Mouse (Mus musculus): Measurements from ENCODE around the gene Mbtps1. TPM values are rescaled to one million over a fixed set of nuclear protein-coding genes. Genes with fewer than 3 reads are reported as not detected.

Gene Mbtps1
- 21.2 and 25.1 TPM in 2 replicates for polyA plus RNA-seq (2012; rRNA removed)

DNA sequence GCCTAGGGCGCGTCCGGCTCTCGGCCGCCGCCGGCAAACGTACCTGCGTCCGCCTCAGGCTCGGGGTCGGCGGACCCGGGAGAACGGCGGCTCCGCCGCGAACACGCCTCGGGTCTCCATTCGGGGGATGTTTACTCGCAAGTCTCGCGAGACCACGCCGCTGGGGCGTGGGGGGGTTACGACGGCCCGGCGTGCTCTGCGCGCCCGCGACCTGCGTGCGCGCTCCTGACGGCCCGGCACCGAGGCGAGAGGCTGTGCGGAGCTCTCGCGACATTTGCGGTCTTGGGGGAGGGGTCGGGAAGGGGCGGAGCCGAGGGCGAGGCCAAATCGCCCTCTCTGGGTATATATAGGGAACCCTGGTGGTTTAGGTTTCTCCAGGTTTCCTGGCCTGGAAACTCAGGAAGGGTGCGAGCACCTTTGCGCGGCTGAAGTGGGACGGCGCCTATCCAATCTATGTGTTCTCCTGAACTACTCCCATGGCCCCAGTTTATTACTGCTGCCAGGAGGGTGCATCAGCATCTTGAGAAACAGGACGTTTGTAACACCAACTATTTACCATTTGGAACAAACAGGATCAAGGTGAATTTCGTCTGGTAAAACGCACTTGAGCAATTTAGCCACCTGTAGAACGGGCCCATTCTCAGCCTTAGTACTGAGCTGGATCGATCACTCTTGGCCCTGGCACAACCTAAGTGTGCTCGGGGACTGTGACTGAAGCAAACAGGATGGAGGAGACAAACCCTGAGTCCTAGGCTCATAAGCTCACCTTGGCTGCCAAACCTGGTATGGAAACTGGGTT, at the start of gene Mbtps1:
Gene Mbtps1, minus strand, starts transcription at position 133 of the 799 bp plus-strand sequence.

DNA sequence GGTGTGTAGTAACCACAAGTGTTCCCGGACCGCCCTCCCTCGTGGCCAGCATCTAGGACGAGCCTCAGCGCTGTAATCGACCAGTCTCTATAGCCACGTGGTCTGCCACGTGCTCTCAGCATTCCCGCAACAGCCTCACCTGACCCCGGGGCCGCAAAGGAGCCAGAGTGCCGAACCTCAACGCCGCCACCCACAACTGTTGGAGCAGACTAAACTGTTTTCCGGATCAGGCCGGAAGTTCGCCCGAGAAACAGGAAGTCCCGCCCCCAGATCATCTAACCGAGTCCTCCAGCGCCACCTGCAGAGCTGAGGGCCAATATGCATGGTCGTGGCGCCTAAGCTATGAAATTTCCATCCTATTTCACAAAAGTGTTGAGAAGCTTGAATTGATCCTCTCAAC, 46.5 kb upstream of the Mbtps1 start, which contains the start of gene Taf1c:
Gene Taf1c, minus strand, starts transcription at position 227 of the 400 bp plus-strand sequence.

GRCm38 (mm10) chr8:119574437-119575365, 16.2 kb upstream of the Mbtps1 start, which contains the start of the genes Hsdl1 and Dnaaf1:
Gene Hsdl1, minus strand, starts transcription at chr8:119575183.
Gene Dnaaf1, plus strand, starts transcription at chr8:119575235.

DNA sequence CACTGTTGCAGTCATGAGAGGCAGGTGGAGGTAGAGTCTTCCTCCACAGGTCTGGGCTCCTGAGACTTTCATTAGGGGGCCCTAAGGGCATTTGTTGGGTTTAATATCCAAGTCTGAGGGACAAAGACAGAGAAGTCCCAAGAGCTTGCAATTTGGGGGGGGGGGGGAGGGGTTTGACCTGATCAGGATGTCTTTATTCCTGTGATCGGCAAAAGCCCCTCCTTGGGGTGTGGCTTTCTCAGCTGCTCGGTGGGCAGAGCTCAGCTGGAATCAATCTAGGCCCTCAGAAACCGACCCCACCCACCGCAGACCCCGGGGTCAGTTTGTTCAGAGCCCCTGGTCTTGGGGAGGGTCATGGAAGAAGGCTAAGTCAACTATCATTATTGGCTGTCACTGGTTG, 56.9 kb downstream of the Mbtps1 start, which contains the start of gene Slc38a8:
Gene Slc38a8, minus strand, starts transcription at position 101 of the 400 bp plus-strand sequence.

Other genes with a start within 250 kb of the Mbtps1 start
- 54.2 and 57.4 TPM in 2 replicates for gene Hsbp1, start 214.2 kb downstream of the Mbtps1 start, polyA plus RNA-seq (2012; rRNA removed)
- gene Mlycd, start 163.9 kb downstream of the Mbtps1 start, polyA plus RNA-seq (2012; rRNA removed), result 5.1 and 5.6 TPM in 2 replicates
- 15.8 and 17.9 TPM in 2 replicates for gene Osgin1, start 124.6 kb downstream of the Mbtps1 start, polyA plus RNA-seq (2012; rRNA removed)
- 0.05 TPM in 2 replicates for gene Necab2, start 112.0 kb downstream of the Mbtps1 start, polyA plus RNA-seq (2012; rRNA removed)
- gene Slc38a8, start 57.0 kb downstream of the Mbtps1 start, polyA plus RNA-seq (2012; rRNA removed), result 0.01 TPM in 1 of 2 replicates, not detected in the other
- 7.5 and 8.0 TPM in 2 replicates for gene Hsdl1, start 16.4 kb upstream of the Mbtps1 start, polyA plus RNA-seq (2012; rRNA removed)
- gene Dnaaf1, start 16.5 kb upstream of the Mbtps1 start, polyA plus RNA-seq (2012; rRNA removed), result 0.03 and 0.05 TPM in 2 replicates
- 5.6 and 6.9 TPM in 2 replicates for gene Taf1c, start 46.5 kb upstream of the Mbtps1 start, polyA plus RNA-seq (2012; rRNA removed)
- gene Adad2, start 54.0 kb upstream of the Mbtps1 start, polyA plus RNA-seq (2012; rRNA removed), result not detected in 2 replicates
- not detected in 2 replicates for gene Kcng4, start 76.9 kb upstream of the Mbtps1 start, polyA plus RNA-seq (2012; rRNA removed)
- 0.77 and 1.1 TPM in 2 replicates for gene Wfdc1, start 107.6 kb upstream of the Mbtps1 start, polyA plus RNA-seq (2012; rRNA removed)
- gene Atp2c2, start 141.3 kb upstream of the Mbtps1 start, polyA plus RNA-seq (2012; rRNA removed), result 0.07 and 0.08 TPM in 2 replicates
- 2.6 and 2.9 TPM in 2 replicates for gene Tldc1, start 219.7 kb upstream of the Mbtps1 start, polyA plus RNA-seq (2012; rRNA removed)